Mouse (Mus musculus) heart, adult 9 months (tissue): ENCODE data around the gene Flcn.
"Not testable (repeated sequence)": the region's sequence is repeated elsewhere in the genome, so short reads cannot be mapped to it uniquely, and the experiment has no call there.

Experiments used
- DNase-seq, 2 experiments: peaks; one replicate each; pipeline ENCODE4 v3.0.0; 2022; ENCODE audit warnings: low spot score in 2 of 2

The Flcn gene

DNA sequence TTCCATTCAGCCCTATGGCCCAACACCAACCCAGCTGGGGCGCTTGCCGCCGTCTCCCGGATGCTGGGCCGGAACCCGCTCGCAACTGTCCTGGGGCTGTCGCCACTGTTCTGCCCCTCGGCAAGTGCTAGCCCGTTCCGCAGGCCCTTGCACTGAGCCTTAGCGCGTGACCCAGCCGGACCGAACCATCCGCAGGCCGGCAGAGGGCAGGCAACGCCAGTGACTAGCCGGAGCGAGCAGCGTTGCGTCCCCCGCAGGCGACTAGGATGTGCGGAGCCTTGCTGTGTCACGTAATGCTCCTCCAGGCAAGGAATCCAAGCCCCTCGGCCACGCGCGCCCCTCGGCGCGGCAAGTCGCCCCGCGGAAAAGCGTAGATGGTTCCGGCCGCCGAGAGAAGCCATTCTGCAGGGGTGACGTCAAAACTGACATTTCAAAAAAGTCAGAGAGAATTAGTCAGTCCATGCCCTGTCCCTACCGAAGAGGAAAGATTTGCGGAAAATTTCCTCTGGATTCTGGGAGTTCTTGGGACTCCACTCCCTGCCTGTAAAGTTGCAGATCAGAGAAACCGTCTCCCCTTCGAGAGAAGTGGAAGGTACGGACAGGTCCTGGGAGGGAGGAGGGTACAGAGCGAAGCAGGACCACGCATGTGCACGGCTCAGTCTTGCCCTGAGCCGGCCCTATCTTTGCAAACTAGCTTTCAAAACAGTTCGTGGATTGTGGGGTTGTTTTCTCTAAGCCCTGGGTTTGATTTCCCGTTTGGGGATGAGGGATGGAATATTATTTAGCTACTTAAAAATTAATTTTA is at the start of gene Flcn:
TSS of gene Flcn (minus strand) at position 347 of the 805 bp plus-strand sequence.
- peak; percentile 85 to 89 for DNase-seq

DNA sequence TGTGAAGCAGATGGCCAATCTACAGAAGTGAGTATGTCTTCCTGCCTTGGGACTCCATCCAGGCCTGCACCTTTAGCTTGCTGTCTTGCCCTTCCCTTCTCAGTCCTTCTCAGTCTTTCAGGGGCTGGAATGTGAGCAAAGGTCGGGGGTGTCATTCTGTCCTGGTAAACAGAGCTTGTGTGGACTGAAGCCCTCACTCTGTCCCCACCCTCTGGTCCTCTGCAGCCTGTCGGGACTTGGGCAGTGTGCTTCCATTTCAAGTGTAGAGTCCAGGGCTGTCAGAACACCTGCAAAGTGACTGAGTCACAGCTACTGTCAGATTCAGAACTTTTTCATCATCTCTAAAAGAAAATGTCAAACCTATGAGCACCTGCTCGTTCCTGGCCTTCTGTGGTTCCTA is 43.0 kb upstream of the Flcn start:
- no peak for DNase-seq

DNA sequence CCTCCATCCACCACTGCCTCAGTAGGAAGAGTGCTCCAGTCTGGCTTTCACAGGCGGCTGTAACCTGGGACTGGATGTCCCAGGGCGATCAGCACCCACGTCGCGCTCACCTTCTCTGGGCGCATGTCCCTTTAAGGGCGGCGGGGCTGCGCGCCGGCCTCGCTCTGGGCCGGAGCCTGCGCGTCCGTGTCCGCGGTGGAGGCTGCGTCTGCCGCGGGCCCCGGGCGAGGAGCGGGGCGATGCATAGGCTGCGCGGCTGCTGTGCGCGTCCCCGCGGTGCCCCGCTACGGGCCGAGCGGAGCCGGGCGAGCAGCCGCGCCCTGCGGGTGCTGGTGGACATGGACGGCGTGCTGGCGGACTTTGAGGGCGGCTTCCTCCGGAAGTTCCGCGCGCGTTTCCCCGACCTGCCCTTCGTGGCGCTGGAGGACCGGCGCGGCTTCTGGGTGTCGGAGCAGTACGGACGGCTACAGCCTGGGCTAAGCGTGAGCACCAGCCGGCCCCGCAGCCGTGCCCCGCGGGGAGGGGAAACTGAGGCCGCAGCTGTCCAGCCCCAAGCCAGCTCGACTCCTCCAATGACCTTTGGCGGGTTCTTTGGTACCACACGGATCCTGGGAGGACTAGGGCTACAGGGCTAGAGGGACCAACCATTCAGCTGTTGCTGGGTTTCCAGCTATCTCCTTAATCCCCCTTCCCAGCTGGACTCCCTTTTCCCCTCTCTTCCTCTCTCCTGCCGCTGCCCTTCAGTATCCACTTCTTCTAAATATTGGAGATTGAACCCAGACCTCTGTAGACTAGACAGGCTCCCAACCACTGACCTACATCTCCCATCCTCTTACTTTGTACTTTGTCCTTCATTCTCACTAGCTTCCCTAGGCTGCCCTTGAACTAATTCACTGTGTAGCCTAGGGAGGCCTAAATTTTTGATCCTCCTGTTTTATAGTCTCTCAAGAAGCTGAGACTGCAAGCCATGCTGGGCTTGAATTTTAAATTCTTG is 38.4 kb upstream of the Flcn start:
- DNase-seq = peak; percentile 78 to 80

DNA sequence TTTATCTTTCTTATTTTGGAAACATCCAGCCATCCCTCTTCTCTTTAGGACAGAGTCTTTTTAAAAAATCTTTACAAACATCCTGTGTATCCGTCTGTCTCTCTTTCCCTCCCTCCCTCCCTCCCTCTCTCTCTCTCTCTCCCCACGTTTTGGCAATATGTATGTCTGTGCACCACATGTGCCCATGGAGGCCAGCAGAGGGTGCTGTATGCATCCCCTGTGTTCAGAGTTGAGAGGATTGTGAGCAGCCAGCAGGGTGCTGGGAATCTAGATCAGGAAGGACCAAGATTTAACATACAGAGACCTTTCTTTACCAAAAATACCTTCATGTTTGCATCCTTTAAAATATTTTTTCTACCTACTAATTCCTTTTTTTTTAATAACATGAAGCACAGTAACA is 37.3 kb upstream of the Flcn start:
- peak; percentile 22 to 28 for DNase-seq

DNA sequence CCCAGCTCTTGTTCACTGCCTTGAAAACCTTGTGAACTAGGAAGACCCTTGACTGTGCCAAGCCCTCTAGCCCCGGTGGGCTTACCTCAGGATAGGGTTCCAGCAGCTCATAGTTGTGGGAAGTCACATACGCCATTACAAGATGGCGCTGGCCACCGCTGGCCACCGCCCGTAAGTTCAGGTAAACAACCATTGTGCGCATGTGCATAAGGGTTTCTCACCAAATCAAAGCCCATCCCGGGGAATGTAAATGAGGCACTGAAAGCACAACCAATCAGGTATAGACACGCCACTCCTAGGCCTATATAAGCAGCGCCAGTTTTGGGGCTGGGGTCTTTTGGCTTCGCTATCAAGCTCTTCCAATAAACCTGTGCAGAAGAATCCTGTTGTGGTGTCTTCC is 36.5 kb upstream of the Flcn start:
- no peak for DNase-seq

DNA sequence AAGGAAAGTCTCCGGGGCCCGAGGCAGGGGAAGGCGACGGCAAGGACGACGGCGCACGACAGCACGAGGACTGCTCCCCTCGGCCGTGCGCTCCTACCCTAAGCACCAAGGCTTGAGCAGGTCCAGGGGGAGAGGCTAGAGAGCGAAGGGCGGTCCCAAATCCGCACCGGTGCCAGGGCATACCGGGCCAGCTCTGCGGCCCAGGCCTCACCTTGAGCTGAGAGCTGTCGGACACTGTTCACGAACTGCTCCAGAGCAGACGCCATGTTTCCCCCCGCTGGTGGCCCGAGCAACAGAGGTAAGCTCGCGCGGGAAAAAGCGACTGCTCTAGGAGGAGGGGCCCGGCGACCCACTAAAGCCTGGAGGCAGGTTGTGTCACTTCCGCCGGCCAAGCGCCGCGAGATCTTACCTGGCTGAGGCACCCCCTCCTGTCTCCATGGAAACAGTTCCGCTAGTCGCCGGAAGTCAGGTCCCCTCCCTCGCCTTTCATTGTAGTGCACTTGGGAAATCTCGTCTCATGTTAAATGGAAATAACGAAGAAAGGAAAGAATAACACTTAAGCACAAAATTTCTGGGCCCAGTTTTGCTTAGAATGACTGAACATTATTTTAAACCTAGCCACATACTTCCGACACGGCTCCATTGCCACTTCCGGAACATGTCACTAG is 29.8 kb upstream of the Flcn start, which contains the start of gene Cops3:
TSS of gene Cops3 (minus strand) at position 380 of the 668 bp plus-strand sequence.
- peak; percentile 96 to 98 for DNase-seq

DNA sequence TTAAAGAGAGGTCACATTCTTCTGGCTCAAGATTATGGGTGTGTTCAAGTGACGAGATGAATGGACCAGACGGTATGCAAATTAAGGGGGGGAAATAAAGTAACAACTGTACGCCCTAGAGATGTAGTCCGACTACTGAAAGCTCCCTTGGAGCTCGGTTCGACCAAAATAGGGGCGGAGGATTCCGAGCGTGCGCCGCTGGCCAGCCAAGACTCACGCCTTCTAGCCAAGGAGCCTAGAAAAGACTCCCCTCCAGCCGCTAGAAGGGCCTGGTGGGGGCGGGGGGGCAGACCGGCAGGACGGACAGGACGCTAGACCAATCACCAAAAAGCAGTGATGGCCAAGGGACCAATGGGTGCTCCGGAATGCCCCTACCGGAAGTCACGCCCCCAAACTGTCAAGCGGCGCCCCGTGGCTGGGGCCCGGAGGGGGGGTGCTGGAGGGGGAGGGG is 29.2 kb upstream of the Flcn start, which contains the start of gene Nt5m:
TSS of gene Nt5m (plus strand) at position 440 of the 451 bp plus-strand sequence.
- peak; percentile 94 for DNase-seq

DNA sequence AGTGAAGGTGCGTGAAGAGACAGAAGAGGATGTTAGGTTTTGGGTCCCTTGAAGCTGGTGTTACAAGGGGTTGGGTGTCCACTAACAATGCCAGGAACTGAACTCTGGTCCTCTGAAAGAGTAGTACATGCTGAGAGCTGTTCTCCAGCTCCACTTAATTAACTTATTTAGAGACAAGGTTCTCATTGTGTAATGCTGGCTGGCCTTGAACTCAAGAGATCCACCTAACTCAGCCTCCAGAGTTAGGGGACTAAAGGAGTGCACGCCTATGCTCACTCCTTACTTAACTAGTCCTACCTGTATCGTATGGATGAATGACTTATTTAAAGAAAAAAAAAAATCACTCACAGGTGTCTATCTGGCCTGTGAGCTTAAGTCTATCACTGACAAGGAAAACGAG is 28.6 kb upstream of the Flcn start:
- DNase-seq = no peak

DNA sequence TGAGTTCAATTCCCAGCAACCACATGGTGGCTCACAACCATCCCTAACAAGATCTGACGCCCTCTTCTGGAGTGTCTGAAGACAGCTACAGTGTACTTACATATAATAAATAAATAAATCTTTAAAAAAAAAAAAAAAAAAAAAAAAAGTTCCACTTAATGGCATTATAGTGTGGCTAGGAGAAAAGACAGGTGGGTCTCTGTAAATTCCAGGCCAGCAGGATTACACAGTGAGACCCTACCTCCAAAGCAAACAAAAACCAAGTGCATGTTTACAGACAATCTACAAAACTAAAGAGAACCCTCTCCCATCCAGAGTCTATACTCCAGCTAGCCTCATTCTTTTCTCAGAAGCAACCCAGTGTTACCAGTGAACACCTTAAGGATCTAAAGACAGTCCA is 28.0 kb upstream of the Flcn start:
- not testable (repeated sequence) for DNase-seq

DNA sequence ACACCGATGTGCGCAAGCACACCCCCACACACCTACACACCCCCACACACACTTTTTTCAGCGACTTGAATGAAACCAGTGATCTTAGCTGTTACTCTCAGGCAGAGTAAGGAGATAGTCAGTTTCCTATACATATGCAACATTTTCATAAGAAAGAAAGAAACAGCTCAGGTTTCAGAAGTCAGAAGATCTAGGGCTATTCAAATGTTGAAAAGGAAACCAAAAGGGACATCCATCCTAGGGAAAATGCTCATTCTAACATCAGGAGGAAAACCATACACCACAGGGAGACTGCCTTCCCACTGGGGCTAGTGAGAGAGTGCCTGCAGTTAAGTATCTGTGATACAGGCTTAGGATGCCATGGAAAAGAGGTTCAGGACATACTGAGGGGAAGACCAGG is 11.8 kb upstream of the Flcn start:
- no peak for DNase-seq

DNA sequence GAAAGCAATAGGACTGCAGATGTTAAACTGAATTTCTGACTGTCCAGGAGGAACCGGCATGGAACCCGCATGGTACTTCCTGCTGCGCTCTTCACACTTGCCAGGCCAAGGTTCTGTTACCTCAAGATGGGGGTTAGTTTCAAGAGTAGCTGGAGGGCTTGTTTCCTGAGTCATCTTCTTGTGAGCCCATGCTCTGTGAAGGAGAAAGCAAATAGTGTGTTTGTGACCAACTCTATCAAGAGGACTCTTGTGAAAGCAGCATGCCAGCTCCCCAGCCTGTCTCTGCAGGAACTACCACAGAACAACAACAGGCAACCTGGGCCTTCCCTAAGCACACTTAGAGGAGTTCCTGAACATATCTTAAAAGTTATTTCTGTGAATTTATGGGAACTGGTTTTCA is 8.1 kb upstream of the Flcn start:
- DNase-seq = no peak

DNA sequence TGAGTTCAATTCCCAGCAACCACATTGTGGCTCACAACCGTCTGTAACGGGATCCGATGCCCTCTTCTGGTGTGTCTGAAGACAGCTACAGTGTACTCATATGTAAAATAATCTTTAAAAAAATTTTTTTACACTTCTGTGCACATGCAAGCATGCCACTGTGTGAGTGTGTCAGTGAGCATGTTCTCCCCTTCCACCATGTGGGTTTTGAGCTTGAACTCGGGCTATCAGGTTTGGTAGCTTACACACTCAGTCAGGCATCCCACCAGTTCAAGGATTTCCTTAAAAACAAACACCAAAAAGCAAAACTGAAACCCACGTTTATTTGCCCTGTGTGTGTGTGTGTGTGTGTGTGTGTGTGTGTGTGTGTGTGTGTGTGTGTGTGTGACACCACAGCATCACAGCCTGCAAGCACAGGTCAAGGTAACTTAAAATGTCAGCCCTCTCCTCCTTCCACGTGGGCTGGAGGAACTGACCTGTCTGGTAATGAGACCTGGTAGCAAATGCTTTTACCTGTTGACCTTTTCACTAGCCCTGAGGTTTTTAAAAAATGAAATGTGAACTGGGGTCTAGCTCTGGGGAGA is 5.8 kb upstream of the Flcn start:
- no peak for DNase-seq

DNA sequence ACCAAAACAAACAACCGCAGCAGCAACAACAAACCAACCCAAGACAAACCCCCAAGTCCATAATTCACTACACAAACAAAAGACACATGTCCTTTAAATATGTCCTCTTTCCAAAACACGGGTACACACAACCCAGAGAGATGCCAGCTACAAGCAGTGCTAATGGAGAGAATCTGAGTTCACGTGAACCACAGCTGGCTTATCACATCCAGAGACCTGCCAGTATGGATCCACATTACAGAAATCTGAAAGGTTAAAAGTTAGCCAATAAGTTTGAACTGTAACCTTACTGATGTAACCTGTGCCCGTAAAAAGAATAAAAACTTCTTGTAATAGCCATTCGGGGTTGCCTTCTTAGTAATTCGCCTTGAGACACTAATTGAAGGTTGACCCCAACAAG is 5.1 kb upstream of the Flcn start:
- no peak for DNase-seq

DNA sequence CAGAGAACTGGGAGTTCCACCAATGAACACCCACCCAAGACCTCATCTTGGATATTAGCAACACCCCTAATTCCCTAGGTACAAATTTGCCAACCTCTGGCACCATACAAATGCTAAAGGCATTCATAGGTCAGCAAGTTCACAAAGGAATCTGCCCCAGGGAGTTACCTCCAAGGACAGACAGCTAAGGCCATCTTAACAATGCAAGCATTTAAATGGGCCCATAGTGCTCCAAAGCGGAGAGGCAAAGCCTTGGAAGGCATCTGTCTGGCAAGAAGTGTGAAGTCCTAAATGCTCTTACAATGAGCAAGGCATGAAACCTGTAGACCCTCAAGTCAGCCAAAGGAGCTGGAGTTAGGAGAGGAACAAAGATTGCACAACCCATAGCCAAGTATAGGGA is 4.5 kb upstream of the Flcn start:
- no peak for DNase-seq

DNA sequence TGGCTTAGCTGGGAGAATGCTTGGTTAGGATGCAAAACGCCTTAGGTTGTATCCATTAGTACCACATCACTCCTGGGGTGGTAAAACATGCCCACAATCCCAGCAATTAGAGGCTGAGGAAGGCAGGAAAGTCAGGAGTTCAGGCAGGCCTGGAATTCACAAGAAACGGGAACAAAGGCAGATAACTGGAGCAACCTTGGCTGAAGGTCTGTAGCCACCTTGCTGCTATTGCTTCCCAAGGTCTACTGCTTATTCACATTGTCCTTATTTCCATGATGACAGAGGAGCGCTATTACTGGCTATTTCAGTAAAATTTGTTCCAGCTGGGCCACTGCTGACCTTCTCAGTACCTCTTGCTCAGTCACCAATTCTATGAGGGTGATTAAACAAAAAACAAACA is 3.5 kb upstream of the Flcn start:
- no peak for DNase-seq

DNA sequence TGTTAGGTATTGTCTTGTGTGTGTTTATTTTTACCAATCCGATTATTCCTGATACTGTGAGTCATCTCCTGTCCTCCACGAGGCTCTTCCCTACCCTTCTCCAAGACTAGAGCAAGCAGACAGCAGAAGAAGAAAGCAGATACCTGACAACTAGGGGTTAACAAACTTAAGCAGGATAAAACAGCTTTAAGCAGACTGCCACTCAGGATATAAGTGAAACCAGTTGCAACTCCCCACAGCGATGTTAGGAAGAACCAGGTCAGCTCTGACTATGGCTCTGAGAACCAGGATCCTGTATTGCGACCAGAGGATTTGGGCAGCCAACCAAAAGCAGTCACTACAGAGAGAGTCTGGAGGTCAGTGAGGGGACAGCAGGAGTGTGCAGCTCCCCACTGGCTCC is 1.4 kb upstream of the Flcn start:
- no peak for DNase-seq

DNA sequence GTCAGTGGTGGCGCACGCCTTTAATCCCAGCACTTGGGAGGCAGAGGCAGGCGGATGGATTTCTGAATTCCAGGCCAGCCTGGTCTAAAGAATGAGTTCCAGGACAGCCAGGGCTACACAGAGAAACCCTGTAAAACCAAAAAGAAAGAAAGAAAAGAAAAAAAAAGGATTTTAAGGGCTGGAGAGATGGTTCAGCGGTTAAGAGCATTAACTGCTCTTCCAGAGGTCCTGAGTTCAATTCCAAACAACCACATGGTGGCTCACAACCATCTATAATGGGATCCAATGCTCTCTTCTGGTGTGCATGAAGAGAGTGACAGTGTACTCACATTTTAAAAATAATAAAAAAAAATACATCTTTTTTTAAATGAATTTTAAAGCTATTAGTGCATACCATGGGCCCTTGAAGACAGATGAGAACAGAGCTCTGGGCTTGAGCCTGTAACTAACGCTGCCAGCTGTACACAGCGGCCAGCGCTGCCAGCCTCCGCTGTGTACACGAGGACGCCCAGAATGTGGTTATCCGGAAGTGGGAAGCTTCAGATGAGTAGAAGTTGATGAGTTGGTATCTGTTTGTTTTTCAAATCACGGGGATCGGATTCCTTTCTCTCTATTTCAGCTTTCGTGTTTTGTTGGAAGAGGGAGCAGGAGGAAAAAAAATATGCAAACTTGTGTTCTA is 803 bp upstream of the Flcn start:
- DNase-seq = no peak

DNA sequence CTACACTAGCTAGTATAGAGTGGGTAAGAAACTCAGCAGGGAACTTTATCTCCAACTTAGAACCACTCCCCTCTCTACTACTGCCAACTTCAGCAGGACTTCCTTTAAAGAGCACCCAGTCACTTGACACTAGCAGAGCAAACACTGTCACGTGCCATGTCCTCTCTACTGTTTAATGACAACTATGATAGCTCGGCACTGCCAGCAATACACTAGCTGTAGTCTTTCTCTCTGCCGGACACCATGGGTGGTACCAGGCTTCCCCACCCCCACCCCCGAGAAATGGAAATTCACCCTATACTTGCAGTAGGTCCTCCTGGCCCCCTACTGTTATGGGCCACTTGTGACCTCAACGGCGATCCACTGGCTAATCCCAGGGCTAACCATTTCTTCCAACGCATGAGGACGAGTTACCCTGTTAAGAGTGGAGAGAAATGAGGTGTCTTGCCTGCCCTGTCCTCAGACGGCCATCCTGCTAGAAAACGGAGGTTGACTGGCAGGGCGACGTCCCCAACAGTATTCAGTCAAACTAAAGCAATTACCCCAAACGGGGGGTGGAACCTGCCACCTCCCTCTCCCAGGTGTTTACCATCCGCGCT is 646 bp downstream of the Flcn start:
- peak; percentile 73 to 82 for DNase-seq

DNA sequence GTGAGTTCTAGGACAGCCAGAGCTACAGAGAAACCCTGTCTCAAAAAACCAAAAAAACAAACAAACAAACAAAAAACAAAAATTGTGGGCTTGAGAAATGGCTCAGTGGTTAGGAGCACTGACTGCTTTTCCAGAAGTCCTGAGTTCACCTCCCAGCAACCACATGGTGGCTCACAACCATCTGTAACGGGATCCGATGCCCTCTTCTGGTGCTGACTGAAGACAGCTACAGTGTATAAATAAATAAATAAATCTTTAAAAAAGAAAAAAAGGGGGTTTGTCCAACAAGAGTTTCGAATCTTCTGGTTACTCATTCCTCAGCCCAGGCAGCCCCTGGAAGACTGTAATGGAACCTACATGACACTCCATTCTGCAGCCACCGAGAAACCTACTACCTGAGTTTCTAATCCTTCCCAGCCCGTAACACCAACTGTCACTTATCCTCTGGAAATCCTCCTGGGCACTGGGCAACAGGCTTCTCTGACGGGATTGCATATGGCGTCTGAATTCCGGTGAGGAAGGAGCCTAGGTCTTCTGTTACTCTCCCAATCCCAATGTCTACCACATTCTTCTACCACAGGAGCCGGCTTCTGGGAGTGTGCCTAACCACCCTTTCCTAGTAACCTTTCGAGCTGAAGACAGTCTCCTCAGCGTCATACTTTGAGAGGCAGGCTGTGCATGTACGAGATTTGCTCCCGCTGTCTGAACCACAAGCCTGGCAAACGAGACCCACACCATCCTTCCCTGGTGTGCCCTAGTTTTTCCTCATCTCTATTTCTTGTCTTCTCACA is 1.5 kb downstream of the Flcn start:
- no peak for DNase-seq

DNA sequence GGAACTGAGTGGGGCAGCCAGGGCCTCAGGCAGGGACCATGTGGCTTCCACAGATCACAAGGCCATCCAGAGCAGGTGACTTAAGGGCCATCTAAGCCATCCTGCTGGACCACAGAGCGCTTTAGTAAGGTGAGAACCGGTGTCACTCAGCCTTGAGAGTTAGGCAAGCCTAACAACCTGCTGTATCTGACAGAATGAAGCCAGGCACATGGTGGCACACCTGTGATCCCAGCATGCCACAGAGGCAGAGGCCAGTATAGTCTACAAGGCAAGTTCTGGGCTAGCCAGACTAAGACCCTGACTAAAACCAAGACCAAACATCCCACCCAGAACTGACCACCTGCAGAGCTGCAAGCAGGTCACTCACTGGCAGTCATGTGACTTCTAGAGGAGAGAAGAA is 4.2 kb downstream of the Flcn start:
- DNase-seq = no peak
